Mouse (Mus musculus): Measurements from ENCODE around the gene Snx11.
A peak's percentile ranks its signal among the peaks of the same experiment; 100 is the strongest.
"Not testable (repeated sequence)": the region's sequence is repeated elsewhere in the genome, so short reads cannot be mapped to it uniquely, and the experiment has no call there.

Gene Snx11

DNA sequence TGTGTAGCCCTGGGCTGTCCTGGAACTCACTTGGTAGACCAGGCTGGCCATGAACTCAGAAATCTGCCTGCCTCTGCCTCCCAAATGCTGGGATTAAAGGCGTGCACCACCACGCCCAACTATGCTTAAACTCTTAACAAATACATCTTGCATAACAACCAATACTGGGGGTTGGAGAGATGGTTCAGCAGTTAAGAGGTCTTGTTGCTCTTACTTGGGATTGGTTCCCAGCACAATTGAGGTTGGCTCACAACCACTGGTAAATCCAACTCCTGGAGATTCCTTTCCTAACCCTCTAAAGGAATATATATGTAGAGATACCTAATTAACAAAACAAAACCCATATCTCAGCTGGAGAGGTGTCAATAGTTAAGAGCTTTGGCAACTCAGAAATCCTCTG, 18.7 kb upstream of the Snx11 start:
- no peak for DNase-seq (ENCODE audit: low read depth, low spot score)

DNA sequence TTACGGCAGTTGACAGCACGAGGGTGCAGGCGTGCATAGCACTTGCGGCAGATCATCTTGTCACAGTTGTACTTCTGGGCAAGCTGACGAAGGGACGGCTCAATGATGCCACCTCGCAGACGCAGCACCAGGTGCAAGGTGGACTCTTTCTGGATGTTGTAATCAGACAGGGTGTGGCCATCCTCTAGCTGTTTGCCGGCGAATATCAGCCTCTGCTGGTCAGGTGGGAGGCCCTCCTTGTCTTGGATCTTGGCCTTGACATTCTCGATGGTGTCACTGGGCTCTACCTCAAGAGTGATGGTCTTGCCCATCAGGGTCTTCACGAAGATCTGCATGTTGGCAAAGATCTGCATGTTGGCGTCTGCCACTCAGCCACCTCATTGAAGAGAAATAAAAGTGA, 18.1 kb upstream of the Snx11 start:
- DNase-seq (ENCODE audit: low read depth, low spot score): no peak

DNA sequence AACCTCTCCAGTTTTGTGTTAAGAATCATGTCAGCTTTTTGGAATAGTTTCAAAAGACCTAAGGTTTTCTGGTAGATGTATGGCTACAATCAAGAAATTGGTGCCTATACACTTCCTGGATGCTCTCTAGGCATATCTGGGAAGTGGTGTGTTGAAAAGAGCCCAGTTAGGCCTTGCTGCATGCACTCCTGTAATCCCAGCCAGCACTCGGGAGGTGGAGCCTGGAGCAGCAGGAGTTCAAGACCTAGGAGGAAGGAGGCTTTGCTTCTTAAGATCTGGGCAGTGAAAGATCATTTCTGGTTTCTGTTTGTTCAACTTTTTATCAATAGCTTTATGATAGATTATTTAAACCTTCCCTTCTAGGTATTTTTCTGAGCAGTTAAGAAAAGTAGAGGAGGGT, 13.3 kb upstream of the Snx11 start:
- no peak for DNase-seq (ENCODE audit: low read depth, low spot score)

DNA sequence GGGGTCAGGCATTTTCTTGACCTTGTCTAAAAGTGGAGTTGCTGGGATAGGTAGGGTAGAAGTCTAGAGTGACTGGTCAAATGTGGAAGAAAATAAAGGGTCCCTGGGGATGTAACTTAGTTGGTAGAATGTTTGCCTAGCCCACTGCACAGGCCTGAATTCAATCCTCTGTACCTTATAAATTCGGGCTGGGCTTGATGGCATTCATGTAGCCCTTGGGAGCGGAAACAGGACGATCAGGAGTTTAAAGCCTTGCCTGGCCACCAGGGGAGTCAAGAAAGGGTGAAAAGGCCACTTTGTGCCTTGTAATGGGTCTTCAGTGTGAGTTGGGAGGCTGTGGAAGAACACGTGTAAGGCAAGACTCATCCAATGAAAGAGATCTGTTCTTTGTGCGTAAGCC, 12.6 kb upstream of the Snx11 start:
- no peak for DNase-seq (ENCODE audit: low read depth, low spot score)

DNA sequence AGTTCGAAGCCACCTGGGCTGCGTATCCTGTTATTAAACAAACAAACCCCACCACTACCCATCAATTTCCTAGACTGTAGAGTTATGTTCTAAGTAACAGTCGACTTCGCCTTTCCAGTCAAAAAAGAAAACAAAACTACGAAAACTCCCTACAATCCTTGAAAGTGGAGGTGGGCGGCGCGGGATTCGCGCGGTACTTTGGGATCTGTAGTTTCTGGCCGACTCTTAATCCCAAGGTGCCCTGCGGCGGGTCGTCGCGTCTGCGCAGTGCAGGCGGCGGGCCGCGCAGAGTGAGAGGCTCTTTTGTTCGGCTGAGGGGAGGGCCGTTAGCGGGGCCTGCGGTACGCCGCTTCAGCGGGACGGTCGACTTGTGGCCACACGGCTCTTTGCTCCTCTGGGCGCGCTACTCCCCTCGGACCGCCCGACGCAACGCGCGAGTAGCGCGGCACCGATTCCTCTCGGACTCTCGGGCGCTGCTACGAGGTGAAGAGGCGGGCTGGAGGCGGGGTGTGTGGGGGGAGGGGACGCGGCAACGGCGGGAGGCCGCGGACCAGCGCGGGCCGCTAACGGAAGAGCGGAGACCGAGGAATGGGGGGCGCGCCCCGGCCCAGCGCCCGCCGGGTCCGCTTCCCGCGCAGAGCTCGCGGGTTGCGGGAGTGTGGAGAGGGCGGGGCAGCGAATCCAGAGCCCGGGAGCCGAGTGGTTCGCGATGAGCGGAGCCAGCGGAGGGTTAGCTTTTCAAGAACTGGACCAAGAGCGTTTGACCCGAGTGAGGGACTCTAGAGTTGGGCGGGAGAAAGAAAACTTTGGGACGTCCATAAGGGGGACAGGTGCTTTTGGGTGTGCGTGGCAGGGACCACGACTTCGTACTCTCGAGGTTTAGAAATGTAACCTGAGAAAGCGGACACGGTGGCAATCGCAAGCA, 11.8 kb upstream of the Snx11 start, which contains the start of gene Cbx1:
Gene Cbx1, plus strand, starts transcription at position 257 of the 925 bp plus-strand sequence.
- peak; percentile 83 for DNase-seq (ENCODE audit: low read depth, low spot score)

DNA sequence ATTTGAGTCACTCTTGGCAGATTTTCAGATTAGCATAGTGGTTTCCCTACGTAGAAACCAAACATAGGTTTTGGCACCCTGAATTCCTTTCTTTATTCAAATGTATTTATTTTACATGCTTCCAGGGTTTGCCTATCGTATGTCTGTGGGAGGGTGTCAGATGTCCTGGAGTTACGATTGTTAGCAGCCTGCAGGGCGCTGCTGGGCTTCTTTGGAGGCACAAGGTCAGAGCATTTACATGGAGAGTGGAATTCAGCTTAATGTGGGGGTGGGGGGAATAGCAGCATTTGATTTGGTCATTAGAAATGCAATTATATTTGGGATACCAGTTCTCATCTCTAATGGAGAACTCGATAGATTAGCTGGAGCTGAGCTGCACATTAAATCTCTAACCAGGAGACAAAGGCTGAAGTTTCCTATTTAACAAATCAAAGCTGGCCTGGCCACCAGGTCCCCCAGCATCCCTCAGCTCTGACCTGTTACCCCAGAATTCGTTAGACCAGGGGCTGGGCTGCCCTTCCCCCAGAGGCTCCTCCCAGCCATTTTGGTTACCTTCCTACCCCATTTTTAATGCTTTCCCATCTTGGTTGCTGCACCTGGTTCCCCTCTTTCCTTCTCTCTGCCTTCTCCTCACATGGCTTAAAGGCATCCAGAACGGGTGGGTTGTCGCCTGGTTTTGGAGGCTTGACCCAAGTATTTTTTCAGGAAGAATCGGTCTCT, 9.5 kb upstream of the Snx11 start:
- no peak for DNase-seq (ENCODE audit: low read depth, low spot score)

DNA sequence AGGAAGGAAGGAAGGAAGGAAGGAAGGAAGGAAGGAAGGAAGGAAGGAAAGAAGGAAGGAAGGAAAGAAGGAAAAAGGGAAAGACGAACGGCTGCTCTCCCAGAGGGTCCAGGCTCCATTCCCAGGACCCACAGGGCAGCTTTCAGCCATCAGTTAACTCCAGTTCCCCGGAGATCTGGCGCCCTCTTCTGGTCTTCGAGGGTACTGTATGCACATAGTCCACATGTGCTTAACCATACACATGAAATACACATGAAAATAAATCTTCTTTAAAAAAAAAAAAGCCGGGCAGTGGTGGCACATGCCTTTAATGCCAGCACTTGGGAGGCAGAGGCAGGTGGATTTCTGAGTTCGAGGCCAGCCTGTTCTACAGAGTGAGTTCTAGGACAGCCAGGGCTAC, 7.5 kb upstream of the Snx11 start:
- DNase-seq (ENCODE audit: low read depth, low spot score): not testable (repeated sequence)

DNA sequence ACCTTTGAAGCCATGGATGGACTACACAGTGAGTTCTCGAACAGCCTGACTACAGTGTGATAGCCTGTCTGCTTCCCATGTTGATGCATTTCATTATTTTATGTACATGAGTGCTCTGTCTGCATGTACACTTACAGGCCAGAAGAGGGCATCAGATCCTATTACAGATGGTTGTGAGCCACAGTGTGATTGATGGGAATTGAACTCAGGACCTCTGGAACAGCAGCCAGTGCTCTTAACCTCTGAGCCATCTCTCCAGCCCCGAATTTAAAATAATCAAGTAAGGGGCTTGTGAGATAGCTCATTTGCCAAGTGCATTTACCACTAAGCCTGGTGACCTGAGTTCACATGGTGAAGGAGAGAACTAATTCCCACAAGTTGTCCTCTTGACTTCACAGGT, 4.1 kb upstream of the Snx11 start:
- no peak for DNase-seq (ENCODE audit: low read depth, low spot score)

DNA sequence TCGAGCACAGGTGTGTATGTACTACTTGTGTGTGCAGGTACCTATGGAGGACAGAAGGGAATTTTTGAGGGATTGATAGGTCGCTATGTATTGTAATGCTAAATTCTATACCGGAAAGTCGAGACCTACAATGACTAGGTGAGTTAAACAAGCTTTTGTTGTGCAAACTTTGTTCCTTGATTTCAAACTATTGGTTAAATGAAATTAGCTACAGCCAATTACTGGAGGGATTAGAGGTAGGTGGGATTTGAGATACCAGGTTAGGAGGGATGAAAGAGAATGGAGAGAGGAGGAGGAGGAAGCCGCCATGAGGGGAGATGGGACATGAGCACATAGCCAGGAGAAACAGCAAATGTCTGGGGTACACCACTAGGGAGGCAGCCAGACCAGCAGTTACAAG, 2.9 kb upstream of the Snx11 start:
- no peak for DNase-seq (ENCODE audit: low read depth, low spot score)

DNA sequence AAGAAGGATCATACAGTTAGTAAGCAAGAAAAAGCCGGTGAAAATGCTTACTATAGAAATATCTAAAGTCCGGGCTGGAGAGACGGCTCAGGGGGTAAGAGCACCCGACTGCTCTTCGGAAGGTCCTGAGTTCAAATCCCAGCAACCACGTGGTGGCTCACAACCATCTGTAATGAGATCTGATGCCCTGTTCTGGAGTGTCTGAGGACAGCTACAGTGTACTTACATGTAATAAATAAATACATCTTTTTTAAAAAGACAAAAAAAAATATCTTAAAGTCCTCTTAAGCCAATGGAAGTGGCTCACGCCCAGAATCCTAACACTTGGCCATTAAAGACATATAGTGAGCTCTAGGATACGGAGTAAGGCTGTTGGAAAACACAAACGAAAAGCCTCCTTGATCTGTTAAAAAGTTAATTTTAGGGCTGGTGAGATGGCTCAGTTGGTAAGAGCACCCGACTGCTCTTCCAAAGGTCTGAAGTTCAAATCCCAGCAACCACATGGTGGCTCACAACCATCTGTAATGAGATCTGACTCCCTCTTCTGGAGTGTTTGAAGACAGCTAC, 785 bp upstream of the Snx11 start:
- not testable (repeated sequence) for DNase-seq (ENCODE audit: low read depth, low spot score)

DNA sequence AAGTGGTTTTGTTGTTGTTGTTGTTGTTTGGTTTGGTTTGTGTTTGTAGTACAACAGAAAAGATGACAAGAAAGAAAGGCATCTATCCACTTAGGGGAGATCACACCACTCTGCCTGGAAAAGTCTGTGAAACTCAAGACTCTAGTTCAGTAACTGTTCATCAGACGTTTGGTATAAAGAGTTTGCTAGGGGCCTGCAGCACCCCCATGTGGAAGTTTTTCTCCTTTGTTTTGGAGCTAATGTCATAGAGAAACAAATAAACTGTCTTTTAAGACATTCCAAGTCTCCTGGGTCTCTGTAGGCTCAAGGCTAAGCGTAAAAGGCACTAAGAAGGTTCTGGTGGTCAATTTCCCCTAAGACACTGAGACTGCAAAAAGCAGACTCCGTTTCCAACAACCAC, 1.3 kb downstream of the Snx11 start:
- no peak for DNase-seq (ENCODE audit: low read depth, low spot score)

DNA sequence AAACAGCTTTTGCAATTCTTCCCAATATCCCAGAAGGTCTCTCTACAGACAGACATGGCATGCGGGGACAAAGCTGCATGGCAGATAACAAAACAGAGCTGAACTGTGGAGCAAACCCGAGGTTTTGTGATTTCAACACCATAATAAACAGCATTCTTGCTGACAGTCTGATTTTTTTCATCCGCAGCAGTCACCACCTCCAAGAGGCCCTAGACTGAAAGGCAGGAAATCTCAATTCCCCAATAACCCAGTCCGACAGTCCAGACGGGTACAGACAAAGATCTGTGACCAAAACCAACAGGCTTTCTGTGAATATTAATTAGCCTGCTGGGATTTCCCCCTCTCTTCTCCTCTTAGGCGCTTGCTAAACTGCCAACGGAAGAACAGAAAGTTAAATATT, 1.7 kb downstream of the Snx11 start:
- no peak for DNase-seq (ENCODE audit: low read depth, low spot score)

DNA sequence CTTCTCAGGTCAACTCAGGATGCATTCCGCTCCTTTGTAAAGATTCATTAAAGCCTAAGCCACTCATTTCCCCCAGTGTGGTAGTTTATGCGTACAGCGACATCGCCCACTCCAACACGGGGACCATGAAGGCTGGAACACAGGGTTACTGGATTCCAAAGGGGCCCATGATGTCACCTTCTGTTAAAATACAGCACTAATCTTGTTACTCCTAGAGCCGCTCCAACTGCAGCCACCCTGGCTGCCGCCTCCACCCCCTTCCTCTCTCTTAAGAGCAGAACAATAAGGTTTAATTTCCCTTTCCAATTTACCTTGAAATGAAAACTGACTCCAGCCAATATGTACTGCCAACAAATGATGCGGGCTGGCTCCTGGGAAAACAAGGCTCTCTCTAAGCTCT, 2.3 kb downstream of the Snx11 start:
- DNase-seq (ENCODE audit: low read depth, low spot score): no peak

DNA sequence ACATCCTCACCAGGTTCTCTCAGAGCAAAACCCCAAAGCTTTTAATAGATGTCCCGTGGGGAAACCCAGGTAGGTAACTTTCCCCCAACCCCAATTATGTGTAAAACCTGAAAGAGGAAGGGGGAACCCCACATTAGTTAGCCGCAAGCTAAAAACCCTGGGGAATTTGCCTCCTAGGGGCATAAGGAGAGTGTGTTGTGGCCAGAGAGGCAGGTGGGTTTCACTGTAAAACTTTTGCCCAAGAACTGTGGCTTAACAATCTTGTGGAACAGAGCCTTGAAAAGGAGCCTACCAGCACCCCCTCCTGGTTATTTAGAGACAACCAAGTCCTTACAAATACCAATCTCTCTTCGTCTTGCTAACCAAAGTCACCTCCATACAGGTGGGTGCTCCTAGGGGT, 2.8 kb downstream of the Snx11 start:
- DNase-seq (ENCODE audit: low read depth, low spot score): no peak

DNA sequence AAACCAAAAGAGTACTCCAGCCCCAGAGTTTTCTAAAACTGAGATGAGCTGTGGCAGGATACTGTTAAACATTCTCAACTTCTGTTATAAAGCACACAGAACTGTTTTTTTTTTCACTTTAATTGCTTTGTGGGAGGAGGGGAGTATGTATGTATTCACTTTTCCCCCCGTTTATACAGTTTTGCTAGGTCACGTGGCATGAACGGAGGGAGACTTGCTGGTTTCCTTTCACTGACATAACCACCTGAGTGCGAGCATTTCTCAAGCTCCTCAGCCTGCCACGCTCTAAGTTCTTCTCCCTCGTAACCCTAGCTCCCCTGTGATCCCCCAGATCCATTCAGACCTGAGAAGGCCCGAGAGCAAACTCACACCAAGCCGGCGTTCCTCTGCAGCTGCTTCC, 4.9 kb downstream of the Snx11 start:
- no peak for DNase-seq (ENCODE audit: low read depth, low spot score)

DNA sequence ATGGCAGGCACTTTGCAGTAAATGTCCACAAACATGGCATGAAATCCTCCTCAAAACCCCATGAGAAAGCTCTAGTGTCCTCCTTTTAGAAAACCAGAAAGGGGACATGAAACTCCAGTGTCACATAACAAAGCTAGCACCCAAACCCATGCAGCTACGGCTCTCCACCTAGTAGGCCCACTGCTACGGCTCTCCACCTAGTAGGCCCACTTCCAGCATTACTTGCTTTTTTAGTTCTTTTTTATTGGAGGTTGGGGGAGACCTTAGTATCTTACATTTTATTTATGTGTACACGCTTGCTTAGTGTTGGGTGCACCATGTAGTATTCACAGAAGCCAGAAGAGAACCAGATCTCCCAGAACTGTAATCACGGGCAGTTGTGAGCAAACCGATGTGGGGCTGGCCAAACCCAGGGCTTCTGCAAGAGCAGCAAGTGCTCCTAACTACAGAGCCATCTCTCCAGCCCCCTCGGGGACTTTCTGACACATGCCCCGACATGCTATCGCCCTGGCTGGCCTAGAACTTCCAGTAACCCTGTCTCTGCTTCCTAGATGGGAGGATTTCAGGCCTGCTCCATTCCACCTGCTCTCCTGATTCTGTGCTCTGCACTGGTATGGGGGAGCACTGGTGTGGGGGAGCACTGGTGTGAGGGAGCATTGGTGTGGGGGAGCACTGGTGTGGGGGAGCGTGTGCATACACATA, 5.9 kb downstream of the Snx11 start:
- no peak for DNase-seq (ENCODE audit: low read depth, low spot score)

DNA sequence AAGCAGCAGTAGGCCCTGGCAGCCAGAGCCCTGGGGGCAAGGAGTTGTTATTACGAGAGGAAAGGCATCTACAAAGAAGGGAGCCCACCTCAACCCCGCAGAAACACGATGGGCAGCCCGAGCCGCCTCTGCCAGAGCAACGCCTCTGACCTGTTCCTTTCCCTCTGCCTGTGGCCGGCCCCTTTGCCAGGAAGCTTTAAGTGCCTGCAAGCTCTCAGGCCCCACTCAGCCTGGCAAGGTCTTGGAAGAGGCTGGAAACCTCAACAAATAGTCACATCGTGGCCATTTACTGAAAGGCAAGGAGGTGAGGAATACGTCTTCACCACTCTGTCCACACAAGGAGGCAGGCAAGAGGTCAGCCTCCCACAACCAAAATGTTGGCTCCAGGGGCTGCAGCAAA, 9.1 kb downstream of the Snx11 start:
- DNase-seq (ENCODE audit: low read depth, low spot score): no peak

DNA sequence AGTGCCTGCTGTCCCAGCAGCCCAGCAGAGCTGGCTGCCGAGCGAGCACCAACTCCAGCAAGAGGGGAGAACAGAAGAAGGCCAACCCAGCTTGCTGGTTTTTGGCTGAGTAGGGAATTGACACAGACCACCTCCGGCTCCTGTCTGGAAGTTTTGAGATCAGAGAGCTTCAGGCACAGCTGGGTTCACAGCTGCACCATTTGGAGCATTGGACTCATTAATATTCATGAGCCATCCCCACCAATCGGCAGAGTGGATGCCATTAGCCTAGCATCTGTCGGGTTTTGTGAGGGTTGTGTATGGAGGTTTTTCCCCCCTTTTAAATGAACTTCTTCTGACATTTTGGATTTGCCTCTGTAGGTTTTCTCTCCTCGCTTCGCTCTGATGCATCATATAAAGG, 10.3 kb downstream of the Snx11 start:
- no peak for DNase-seq (ENCODE audit: low read depth, low spot score)

DNA sequence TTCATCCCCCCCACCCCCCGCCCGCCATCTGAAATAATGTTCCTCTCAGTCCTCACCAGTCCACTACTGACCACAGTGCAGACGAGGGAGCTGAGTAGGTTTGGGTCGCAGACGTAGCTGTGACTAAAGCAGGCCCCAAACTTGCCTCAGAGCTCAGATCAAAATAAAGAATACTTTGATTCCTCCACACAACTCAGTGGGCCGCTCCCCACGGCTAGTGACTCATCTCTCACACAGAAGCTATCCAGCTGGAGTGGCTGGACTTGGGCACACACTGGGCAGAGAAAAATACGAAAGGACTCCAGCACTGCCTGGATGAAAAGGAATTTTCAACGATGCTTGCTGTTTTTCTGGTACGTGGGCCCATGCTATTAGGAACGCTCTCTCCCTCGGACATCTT, 10.8 kb downstream of the Snx11 start:
- DNase-seq (ENCODE audit: low read depth, low spot score): peak; percentile 65

DNA sequence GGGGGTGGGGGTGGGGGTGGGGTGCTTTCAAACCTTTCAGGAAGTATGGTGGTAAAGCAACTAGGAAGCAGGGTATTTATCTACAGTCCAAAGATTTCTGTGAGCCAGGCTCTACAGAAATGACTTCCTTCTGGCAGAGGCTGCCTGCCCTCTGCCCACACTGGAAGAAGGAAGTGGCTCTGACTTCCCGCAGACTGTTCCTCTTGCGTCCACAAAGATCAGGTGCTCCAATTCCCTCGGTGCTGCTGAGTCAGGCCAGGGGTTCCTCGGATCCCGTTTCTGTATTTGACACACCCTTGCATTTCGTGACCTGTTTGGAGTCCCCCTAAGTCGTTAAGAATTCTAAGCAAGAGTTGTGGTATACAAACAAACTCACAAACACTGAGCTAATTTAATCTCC, 11.7 kb downstream of the Snx11 start:
- no peak for DNase-seq (ENCODE audit: low read depth, low spot score)

DNA sequence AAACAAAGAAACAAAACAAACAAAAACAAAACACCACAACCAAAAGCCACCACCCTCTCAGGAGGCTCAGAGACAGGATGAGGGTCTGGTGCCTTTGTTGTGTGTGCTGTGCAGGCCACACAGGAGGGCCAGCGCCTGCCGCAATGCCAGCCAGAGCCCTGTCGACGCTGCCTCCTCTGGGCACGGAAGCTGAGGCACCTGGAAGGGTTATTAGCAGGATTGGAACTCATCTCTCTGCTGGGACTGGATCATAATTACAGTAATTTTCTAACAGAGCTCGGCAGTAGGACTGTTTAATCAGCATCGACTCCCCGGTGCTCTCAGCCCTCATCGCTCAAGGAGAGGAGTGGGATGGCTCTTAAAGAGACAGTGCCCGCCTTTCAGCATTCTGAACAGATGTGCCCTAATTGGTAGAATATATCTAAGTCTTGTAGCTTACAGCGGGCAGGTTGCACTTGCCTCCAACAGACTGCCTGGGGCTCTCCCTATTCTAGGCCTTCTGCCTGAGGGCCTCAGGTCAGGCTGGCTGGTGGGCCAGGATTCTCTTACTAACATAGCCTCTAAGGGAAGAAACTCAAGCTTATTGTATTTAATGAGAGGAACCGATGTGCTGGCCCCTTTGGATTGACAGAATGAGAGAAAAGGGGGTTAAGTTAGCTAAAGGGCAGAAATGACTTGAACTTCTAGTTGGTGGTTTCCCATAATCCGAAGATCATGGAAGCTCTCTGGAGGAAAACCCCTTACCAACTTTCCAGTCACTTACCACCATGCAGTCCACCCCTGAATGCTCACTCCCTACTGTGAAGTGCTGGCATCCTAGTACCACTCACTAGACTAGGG, 12.6 kb downstream of the Snx11 start:
- DNase-seq (ENCODE audit: low read depth, low spot score): no peak

Measured in telencephalon, adult 2 months (tissue).